Mouse (Mus musculus) cerebellum, adult 11-12 months (tissue): Measurements from ENCODE around the gene Fubp1.

ENCODE experiments used
- DNase-seq: peaks from one replicate; pipeline ENCODE4 v3.0.0; 2022

The Fubp1 gene

DNA sequence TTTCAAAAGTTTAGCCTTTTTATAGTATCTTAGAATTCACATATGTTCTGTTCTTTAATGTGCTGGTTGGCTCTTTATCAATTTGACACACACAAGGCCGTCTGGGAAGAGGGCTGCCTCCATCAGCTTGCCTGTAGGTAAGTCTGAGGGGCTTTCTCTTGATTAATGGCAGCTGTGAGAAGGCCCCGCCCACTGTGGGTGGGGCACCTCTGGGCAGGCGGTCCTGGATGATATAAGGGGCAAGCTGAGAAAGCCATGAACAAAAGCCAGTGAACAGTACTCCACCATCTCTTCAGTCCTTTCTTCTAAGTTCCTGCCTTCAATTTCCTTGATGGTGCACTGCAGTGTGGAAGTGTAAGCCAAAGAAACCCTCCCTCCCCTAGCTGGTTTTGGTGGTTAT lies 71.9 kb downstream of the Fubp1 start:
- no peak for DNase-seq

GRCm38 (mm10) chr3:152284306-152284705 lies 74.1 kb downstream of the Fubp1 start:
- DNase-seq: no peak

GRCm38 (mm10) chr3:152284759-152285158 lies 74.5 kb downstream of the Fubp1 start:
- DNase-seq: no peak
